Mouse (Mus musculus) intestine, embryonic 14.5 days (tissue): ENCODE measurements around the gene Btbd35f7. TPM values are rescaled to one million over a fixed set of nuclear protein-coding genes. Genes with fewer than 3 reads are reported as not detected.
"Not testable (repeated sequence)": the region's sequence is repeated elsewhere in the genome, so short reads cannot be mapped to it uniquely, and the experiment has no call there.

Source experiments
- ATAC-seq: fragments of 200-750 bp; cut with Nextera tagmentation; replicated peaks from 2 replicates; pipeline ENCODE4 v1.8.0; 2017; ENCODE audit warnings: low read depth, moderate number of reproducible peaks, moderate TSS enrichment, moderate library complexity; ENCODE audit not compliant: low FRiP score, low TSS enrichment
- DNase-seq: peaks from one replicate; pipeline ENCODE4 v3.0.0-alpha.2; 2018; ENCODE audit warnings: low spot score
- H3K27ac ChIP-seq: fragments of 300-500 bp; sonication (generic); 2 replicates; pipeline ENCODE4 v1.5.1; 2014; ENCODE audit warnings: low read depth, mild to moderate bottlenecking, control low read depth
- H3K27me3 ChIP-seq: fragments of 300-500 bp; sonication (generic); replicated peaks from 2 replicates; pipeline ENCODE4 v1.6.1; 2014; ENCODE audit warnings: low read length, control low read depth; ENCODE audit not compliant: control insufficient read depth, insufficient read depth
- H3K36me3 ChIP-seq: fragments of 300-500 bp; sonication (generic); 2 replicates; pipeline ENCODE4 v1.6.1; 2014; ENCODE audit warnings: low read length, control low read depth; ENCODE audit not compliant: control insufficient read depth, insufficient read depth
- H3K4me1 ChIP-seq: fragments of 300-500 bp; sonication (generic); replicated peaks from 2 replicates; pipeline ENCODE4 v1.6.1; 2014; ENCODE audit warnings: low read length, control low read depth, mixed read lengths; ENCODE audit not compliant: control insufficient read depth, insufficient read depth
- H3K4me2 ChIP-seq: fragments of 300-500 bp; sonication (generic); 2 replicates; pipeline ENCODE4 v1.6.1; 2014; ENCODE audit warnings: low read length
- H3K4me3 ChIP-seq: fragments of 300-500 bp; sonication (generic); 2 replicates; pipeline ENCODE4 v1.5.1; 2014; ENCODE audit warnings: low read depth, low read length, control low read depth, mixed read lengths
- H3K9ac ChIP-seq: fragments of 300-500 bp; sonication (generic); 2 replicates; pipeline ENCODE4 v1.6.1; 2014; ENCODE audit warnings: mild to moderate bottlenecking, low read length
- H3K9me3 ChIP-seq: fragments of 300-500 bp; sonication (generic); 2 replicates; pipeline ENCODE4 v1.6.1; 2016; ENCODE audit warnings: low read length, control low read depth; ENCODE audit not compliant: control insufficient read depth
- WGBS: fragments of 180-500 bp; shearing (Covaris S2); extraction: QIAGEN DNeasy Blood & Tissue Kit; methylation state at CpG from one replicate; pipeline ENCODE4 v1.1.7; 2014; 5-methylcytosine and 5-hydroxymethylcytosine counted together
- polyA plus RNA-seq: library from polyadenylated mRNA; unstranded; fragments of >200 nt; fragmentation: Nextera tagmentation; extraction: Ambion mirVana; gene quantifications from 2 replicates; pipeline ENCODE4 v1.2.1, GENCODE M21; 2014

The Btbd35f7 gene
- polyA plus RNA-seq: not detected in 2 replicates

DNA sequence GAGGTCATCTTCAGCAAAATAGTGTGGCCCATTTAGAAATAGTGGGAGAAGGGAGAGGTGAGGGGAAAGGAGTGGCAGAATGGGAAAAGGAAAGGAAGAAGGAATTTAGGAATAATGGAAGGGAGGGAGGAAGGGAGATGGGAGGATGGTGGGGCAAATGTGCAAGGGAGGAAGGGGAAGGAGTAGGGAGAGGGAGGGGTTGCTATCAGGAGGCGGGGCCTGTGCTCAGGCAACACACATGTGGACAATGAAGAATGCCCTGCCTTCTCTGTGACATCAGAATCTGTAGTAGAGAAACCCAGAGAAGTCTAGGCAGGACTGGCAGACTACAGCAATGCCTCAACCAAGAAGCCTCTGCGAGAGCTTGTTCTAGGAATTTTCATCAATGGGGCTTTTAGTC is at the start of gene Btbd35f7:
Btbd35f7 (plus strand) TSS at position 301 of the 400 bp plus-strand sequence.
- no CpG with 5 or more reads among the region's 2 CpGs for WGBS
- not testable (repeated sequence) for H3K4me2 ChIP-seq, ATAC-seq, H3K27ac ChIP-seq, H3K36me3 ChIP-seq, H3K4me3 ChIP-seq, H3K4me1 ChIP-seq, DNase-seq, H3K9ac ChIP-seq, H3K27me3 ChIP-seq, H3K9me3 ChIP-seq

Other genes with a start within 250 kb of the Btbd35f7 start
- not detected in 2 replicates for gene Mycs, start 199.8 kb upstream of the Btbd35f7 start, polyA plus RNA-seq